ENCODE assay signal across 8 mouse cellular contexts in the genomic region with DNA sequence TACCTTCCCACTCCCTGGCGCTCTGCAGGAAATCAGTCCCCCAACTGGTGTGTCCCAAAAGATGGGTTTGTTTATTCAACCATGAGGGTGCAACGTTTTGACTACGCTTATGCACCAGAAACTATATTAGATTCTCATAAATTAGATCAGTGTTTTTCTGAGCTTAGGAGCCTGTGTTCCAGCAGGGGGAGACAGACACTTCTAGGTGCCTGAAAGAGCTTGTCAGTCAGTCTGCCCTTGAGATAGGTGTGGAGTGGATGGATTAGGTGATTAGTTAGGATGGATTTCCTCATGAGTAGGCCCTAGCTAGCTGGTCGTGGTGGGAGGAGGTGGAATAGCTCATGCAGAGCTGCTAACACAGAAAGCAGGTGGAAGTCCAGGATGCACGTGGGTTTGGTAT. TPM values are rescaled to one million over a fixed set of nuclear protein-coding genes. Genes with fewer than 3 reads are reported as not detected.
DNase-seq lines count a peak whose midpoint lies in the region; TF ChIP-seq lines count a peak whose summit lies in the region.

No protein-coding gene starts in this region.

- TF ChIP-seq CTCF in gastrocnemius, adult 2 months (IDR thresholded peaks at IDR 0.05), result peak; percentile 61
- peak; percentile 32; the same call in 1 of the 2 replicates for TF ChIP-seq CTCF in embryonic fibroblast, embryonic 13.5 days (IDR thresholded peaks at IDR 0.05; ENCODE audit: borderline replicate concordance, insufficient read depth, low read length)

- intact Hi-C loops in gastrocnemius, adult 2 months (cut with DNase I), result loop anchor here (5.0 kb wide), 1 partner anchor 61 kb away; no protein-coding TSS in a partner anchor
- intact Hi-C loops in gastrocnemius, postnatal 14 days (cut with DNase I; ENCODE audit: low total_unique reads), result loop anchor here (2.0 kb wide), 1 partner anchor 62 kb away; no protein-coding TSS in a partner anchor

- no peaks in the 10 kb centered on the region for H3K4me1 ChIP-seq in embryonic fibroblast, embryonic 13.5 days (ENCODE audit: control insufficient read depth, insufficient read depth, low read length)

- no peak overlapping the region for H3K4me3 ChIP-seq in gastrocnemius, adult 2 months
- H3K4me3 ChIP-seq in embryonic fibroblast, embryonic 13.5 days (ENCODE audit: insufficient read depth, low read length), result no peak overlapping the region

- H3K27ac ChIP-seq in gastrocnemius, adult 2 months, result no peak overlapping the region
- no peak overlapping the region for H3K27ac ChIP-seq in embryonic fibroblast, embryonic 13.5 days (ENCODE audit: insufficient read depth, low read length)

- no peak for TF ChIP-seq POLR2A in embryonic fibroblast, embryonic 13.5 days (IDR thresholded peaks at IDR 0.05; ENCODE audit: low read depth, low read length)

- DNase-seq in gastrocnemius, adult 2 months, result no peak
- no peak for DNase-seq in gastrocnemius, adult 8-10 months (ENCODE audit: low spot score in 2 of 2)
- DNase-seq in 3T3-L1 (ENCODE audit: low read depth, low spot score), result peak; percentile 69
- DNase-seq in adipocyte (ENCODE audit: low spot score), result peak; percentile 71
- peak; percentile 17 to 25 for DNase-seq in left cerebral cortex, adult 18-20 months (ENCODE audit: low spot score in 2 of 2)
- DNase-seq in retina, postnatal 1 day, result peak; percentile 54
- no peak for DNase-seq in gastrocnemius, postnatal 14 days

RNA-seq across cellular contexts. Expression of a gene that starts 4.2 kb away (rescaled TPM):
- not detected for total RNA-seq in gastrocnemius, adult 2 months (2021)
- total RNA-seq in gastrocnemius, adult 8-10 months (2022), result not detected
- not detected in 2 replicates for polyA plus RNA-seq in embryonic fibroblast, embryonic 13.5 days (2011; ENCODE audit: insufficient read length, low read depth, missing spikeins)
- total RNA-seq in left cerebral cortex, adult 18-20 months (2021), result not detected
- total RNA-seq in gastrocnemius, postnatal 14 days (2021), result not detected

RNA-seq across cellular contexts. Expression of a gene that starts 32.9 kb away (rescaled TPM):
- total RNA-seq in gastrocnemius, adult 2 months (2021), result 10 to 100 TPM; 20.9 to 21.1 TPM
- 10 to 100 TPM; 26.9 to 41.5 (median 37.5) TPM for total RNA-seq in gastrocnemius, adult 8-10 months (2022)
- 31.8 and 37.2 TPM in 2 replicates for polyA plus RNA-seq in embryonic fibroblast, embryonic 13.5 days (2011; ENCODE audit: insufficient read length, low read depth, missing spikeins)
- 10 to 100 TPM; 63.0 to 64.6 TPM for total RNA-seq in left cerebral cortex, adult 18-20 months (2021)
- total RNA-seq in gastrocnemius, postnatal 14 days (2021), result 10 to 100 TPM; 15.0 to 16.5 TPM

RNA-seq across cellular contexts. Expression of a gene that starts 44.5 kb away (rescaled TPM):
- under 1 TPM in 1 of 2 experiments, not detected in 1; 0.11 TPM for total RNA-seq in gastrocnemius, adult 2 months (2021)
- total RNA-seq in gastrocnemius, adult 8-10 months (2022), result under 1 TPM; 0.20 to 0.43 (median 0.34) TPM
- polyA plus RNA-seq in embryonic fibroblast, embryonic 13.5 days (2011; ENCODE audit: insufficient read length, low read depth, missing spikeins), result not detected in 2 replicates
- total RNA-seq in left cerebral cortex, adult 18-20 months (2021), result under 1 TPM in 1 of 2 experiments, not detected in 1; 0.14 TPM
- total RNA-seq in gastrocnemius, postnatal 14 days (2021), result not detected

Comparison
In these comparisons a context has a peak if more than half of its experiments do, and no peak if none do; other contexts are left out.
1. DNase-seq: peak in 3T3-L1 (single experiment), adipocyte (single experiment), left cerebral cortex, adult 18-20 months (2 of 2) and retina, postnatal 1 day (single experiment); none in gastrocnemius, adult 2 months (single experiment), gastrocnemius, adult 8-10 months (0 of 2) and gastrocnemius, postnatal 14 days (single experiment).